Mouse (Mus musculus): Measurements from ENCODE around the gene Terf2ip.
A peak's percentile ranks its signal among the peaks of the same experiment; 100 is the strongest.

The Terf2ip gene

GRCm38 (mm10) chr8:112011816-112012242, 631 bp downstream of the Terf2ip start:
- peak; percentile 43 for DNase-seq

GRCm38 (mm10) chr8:112014936-112015335, 3.7 kb downstream of the Terf2ip start, which contains the start of gene Gm6793:
Gene Gm6793, minus strand, starts transcription at chr8:112015036.
- DNase-seq: no peak

DNA sequence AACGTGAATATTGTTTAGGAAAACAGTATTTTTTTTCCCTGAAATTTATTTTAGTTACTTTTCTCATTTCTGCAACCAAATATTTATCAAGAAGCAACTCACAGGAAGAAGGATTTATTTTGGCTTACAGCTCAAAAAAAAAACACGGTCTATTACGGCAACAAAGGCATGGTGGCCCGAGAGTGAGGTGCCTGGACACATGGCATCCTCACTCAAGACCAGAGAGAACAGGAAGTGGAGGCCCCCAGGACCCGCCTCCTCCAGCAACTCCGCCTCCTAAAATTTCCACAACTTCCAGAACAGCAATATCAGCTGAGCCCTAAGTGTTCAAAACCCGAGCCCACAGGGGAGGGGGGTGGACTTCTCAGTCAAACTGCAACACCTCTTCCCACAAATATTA, 18.3 kb downstream of the Terf2ip start:
- no peak for DNase-seq

GRCm38 (mm10) chr8:112030663-112031062, 19.5 kb downstream of the Terf2ip start:
- no peak for DNase-seq

DNA sequence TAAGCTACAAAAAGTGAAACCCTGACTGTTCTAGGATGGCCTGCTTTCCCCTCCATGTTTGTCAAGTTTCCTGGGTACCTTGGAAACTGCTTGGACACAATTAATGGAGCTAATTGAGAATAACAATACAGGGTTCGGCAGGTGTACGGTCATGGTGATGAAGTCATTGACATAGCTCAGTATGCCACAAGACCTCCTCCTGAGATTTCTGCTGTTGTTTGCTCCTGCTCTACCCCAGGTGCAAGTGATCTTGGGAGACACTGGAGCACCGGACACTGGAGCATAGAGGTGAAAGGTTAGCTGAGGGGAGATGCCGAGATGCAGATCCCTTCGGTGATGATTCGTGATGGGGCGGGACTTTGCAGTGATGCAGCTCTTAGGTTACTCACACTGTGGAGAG, 21.9 kb downstream of the Terf2ip start:
- no peak for DNase-seq

- DNase-seq: peak; percentile 36
Observed at GRCm38 (mm10) chr8:112034603-112035002, 23.4 kb downstream of the Terf2ip start.

DNA sequence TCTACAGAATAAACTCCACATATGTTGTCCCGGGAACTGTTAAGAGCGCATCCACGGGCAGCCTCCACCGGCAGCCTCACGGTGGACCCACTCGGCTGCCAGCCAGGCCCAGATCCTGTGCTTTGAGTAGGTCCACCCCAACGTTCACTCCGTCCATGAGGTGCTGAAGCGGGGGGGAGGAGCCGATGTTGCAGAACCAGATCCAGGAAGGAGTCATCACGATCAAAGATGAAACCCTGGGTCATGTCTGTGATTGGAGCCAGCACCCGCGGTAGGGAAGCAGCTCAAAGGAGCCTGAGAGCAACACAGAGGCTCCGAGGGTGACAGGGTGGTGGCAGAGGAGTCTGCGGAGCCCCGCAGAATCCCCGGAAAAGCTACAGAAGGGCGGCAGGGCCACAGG, 26.3 kb downstream of the Terf2ip start:
- DNase-seq: no peak

DNA sequence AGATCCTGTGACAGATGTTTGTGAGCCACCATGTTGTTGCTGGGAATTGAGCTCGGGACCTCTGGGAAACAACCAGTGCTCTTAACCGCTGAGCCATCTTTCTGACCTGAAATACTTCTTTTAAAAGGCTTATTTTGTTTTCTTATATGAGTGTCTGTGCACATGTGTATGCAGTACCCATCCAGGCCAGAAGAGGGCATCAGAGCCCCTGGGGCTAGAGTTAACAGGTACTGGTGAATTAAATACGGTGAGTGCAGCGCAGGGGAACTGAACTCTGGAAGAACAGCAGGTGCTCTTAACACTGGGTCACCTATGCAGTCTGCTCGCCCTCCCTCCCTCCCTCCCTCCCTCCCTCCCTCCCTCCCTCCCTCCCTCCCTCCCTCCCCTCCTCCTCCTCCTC, 34.0 kb downstream of the Terf2ip start:
- DNase-seq: no peak

- peak; percentile 85 for DNase-seq
Observed at GRCm38 (mm10) chr8:112045896-112046295, 34.7 kb downstream of the Terf2ip start.

- DNase-seq: no peak
Observed at GRCm38 (mm10) chr8:112048293-112048692, 37.1 kb downstream of the Terf2ip start.

- DNase-seq: no peak
Observed at GRCm38 (mm10) chr8:112049984-112050383, 38.8 kb downstream of the Terf2ip start.

GRCm38 (mm10) chr8:112051537-112051936, 40.3 kb downstream of the Terf2ip start:
- no peak for DNase-seq

DNA sequence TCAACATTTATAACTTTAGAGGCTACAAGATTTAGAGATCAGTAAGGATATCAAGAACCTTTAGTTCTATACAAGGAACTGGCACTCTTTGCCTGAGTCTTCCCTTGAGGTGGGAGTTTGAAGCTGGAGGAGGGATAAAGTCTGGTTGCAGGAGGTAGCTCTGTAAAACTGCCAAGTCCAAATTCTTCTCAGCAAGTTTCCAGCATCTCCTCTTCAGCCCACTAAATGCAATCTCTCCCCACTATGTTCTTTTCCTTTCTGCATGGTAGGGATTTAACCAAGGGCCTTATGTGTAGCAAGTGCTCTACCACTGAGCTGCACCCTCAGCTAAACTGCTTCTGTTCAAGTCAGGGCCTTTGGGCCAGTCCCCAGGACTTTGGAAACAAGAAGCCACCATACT, 43.3 kb downstream of the Terf2ip start:
- no peak for DNase-seq

- peak; percentile 27 for DNase-seq
Observed at GRCm38 (mm10) chr8:112061372-112061771, 50.2 kb downstream of the Terf2ip start.
